Mouse (Mus musculus): ENCODE results near the gene Pgm2l1. TPM values are rescaled to one million over a fixed set of nuclear protein-coding genes. Genes with fewer than 3 reads are reported as not detected.

Gene Pgm2l1
- polyA plus RNA-seq (2015; fragmentation: Nextera tagmentation; extraction: Ambion mirVana) = 29.2 and 33.7 TPM in 2 replicates

DNA sequence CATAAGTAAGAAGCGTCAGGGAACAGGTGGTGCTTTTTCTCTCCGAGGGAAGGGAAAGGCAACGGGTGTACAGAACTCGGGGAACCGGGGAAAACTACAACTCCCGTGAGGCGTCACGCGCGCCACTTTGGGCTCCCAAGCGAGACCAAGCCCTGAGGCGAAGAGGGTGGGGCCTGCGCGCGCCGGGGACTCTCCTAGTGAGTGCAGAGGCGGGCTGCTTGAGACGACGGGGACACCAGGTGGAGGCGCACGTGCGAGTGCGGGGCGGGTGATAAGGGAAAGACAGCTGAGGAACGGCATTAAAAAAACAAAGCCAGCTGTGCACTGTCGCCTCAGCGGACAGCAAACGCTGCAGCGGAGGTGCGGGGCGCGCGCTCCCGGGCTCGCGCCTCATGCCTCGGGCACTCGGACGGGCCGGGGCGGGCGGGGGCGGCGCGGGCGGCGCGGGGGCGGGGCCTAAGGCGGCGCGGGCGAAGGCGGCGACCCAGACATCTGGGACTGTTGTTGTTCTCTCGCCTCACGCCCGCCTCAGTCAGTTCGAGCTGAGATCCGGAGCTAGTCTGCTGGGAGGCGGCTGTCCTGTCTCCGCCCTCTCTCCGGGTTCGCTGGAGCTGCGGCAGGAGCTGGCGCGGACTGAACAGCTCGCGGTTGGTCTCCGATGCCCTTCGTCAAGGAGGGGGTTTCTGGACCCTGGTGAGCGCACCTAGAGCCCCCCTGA, at the start of gene Pgm2l1:
TSS of gene Pgm2l1 (plus strand) at position 237 of the 718 bp plus-strand sequence.
- no peaks in the 10 kb centered on the region for H3K9me3 ChIP-seq (ENCODE audit: control insufficient read depth, low read length)
- peak within 1 kb of the TSS; percentile 78 for H3K9ac ChIP-seq (ENCODE audit: low read depth, low read length)
- WGBS = under 1% methylated on average over 45 of the region's 72 CpGs
- peak within 1 kb of the TSS; percentile 93 for H3K4me3 ChIP-seq (ENCODE audit: low read length)
- no peaks in the 10 kb centered on the region; the same call in 1 of the 2 replicates for H3K4me1 ChIP-seq (ENCODE audit: control insufficient read depth, insufficient read depth, low read depth, low read length)
- ATAC-seq = peak; percentile 97
- peak within 1 kb of the TSS; percentile 86 for H3K27ac ChIP-seq (ENCODE audit: low read depth, low read length)
- no peaks in the 10 kb centered on the region for H3K27me3 ChIP-seq (replicated peaks; ENCODE audit: control insufficient read depth, insufficient read depth, low read length)
- no peaks in the 10 kb centered on the region for H3K36me3 ChIP-seq (ENCODE audit: control insufficient read depth, insufficient read depth, low read length)
- peak within 1 kb of the TSS; percentile 80 for H3K4me2 ChIP-seq (ENCODE audit: low read length)

- peak; percentile 72 for ATAC-seq
- no peaks in the 10 kb centered on the region for H3K9me3 ChIP-seq (ENCODE audit: control insufficient read depth, low read length)
- H3K4me3 ChIP-seq (ENCODE audit: low read length) = peak overlapping the region; percentile 38
- 10% methylated on average over 30 of the region's 30 CpGs for WGBS
- H3K9ac ChIP-seq (ENCODE audit: low read depth, low read length) = peak overlapping the region; percentile 54; the same call in 1 of the 2 replicates
- H3K27me3 ChIP-seq (replicated peaks; ENCODE audit: control insufficient read depth, insufficient read depth, low read length) = peaks cover 19% of the 10 kb centered on the region
- no peaks in the 10 kb centered on the region for H3K36me3 ChIP-seq (ENCODE audit: control insufficient read depth, insufficient read depth, low read length)
- H3K4me2 ChIP-seq (ENCODE audit: low read length) = peak overlapping the region; percentile 84
- no peak overlapping the region for H3K27ac ChIP-seq (ENCODE audit: low read depth, low read length)
- peaks cover 11% of the 10 kb centered on the region for H3K4me1 ChIP-seq (ENCODE audit: control insufficient read depth, insufficient read depth, low read depth, low read length)
Measured at GRCm38 (mm10) chr7:100178016-100178890, 48.9 kb upstream of the Pgm2l1 start.

GRCm38 (mm10) chr7:100178891-100179233, 48.3 kb upstream of the Pgm2l1 start:
- Histone ChIP-seq H3K4me2 (ENCODE audit: low read length) (peak overlapping the region; percentile 84), H3K27ac (ENCODE audit: low read depth, low read length) (no peak overlapping the region), H3K9ac (ENCODE audit: low read depth, low read length) (0 out of 2 replicates have a peak overlapping the region, but pooled peaks have one; percentile 54), H3K27me3 (replicated peaks; ENCODE audit: control insufficient read depth, insufficient read depth, low read length) (peaks cover 19% of the 10 kb centered on the region), H3K36me3 (ENCODE audit: control insufficient read depth, insufficient read depth, low read length) (no peaks in the 10 kb centered on the region), H3K4me3 (ENCODE audit: low read length) (peak overlapping the region; percentile 38), H3K9me3 (ENCODE audit: control insufficient read depth, low read length) (no peaks in the 10 kb centered on the region), H3K4me1 (ENCODE audit: control insufficient read depth, insufficient read depth, low read depth, low read length) (peaks cover 11% of the 10 kb centered on the region)
- ATAC-seq = 0 out of 2 replicates have a peak, but pooled peaks have one; percentile 11
- 3% methylated on average over 15 of the region's 15 CpGs for WGBS

DNA sequence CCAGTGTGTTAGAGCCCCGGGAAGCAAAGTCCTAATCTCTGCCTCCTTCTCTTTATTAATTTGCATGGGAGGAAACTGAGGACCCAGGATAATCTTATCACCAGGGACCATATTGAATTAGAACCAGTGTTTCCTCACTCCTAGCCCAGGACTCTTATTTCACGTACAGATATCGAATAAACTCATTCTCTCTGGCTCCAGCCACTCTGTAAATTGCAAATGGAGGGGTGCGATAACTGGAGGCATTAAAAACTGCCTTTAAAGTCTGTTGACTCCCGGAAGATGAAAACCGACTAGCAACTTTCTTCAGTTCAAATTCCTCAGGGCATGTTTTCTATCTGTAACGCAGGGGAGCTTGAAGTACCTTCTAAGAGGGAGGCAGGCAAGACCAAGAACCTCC, 47.8 kb upstream of the Pgm2l1 start:
- H3K4me3 ChIP-seq (ENCODE audit: low read length) = peak overlapping the region; percentile 38; the same call in 1 of the 2 replicates
- peak overlapping the region; percentile 84 for H3K4me2 ChIP-seq (ENCODE audit: low read length)
- H3K27ac ChIP-seq (ENCODE audit: low read depth, low read length) = no peak overlapping the region
- WGBS = 69% methylated on average over 7 of the region's 7 CpGs
- H3K9ac ChIP-seq (ENCODE audit: low read depth, low read length) = no peak overlapping the region
- H3K9me3 ChIP-seq (ENCODE audit: control insufficient read depth, low read length) = no peaks in the 10 kb centered on the region
- H3K27me3 ChIP-seq (replicated peaks; ENCODE audit: control insufficient read depth, insufficient read depth, low read length) = peaks cover 19% of the 10 kb centered on the region
- peaks cover 11% of the 10 kb centered on the region for H3K4me1 ChIP-seq (ENCODE audit: control insufficient read depth, insufficient read depth, low read depth, low read length)
- no peaks in the 10 kb centered on the region for H3K36me3 ChIP-seq (ENCODE audit: control insufficient read depth, insufficient read depth, low read length)
- no peak for ATAC-seq

- 69% methylated on average over 7 of the region's 7 CpGs for WGBS
- H3K4me1 ChIP-seq (ENCODE audit: control insufficient read depth, insufficient read depth, low read depth, low read length) = peaks cover 11% of the 10 kb centered on the region
- no peaks in the 10 kb centered on the region for H3K36me3 ChIP-seq (ENCODE audit: control insufficient read depth, insufficient read depth, low read length)
- no peak overlapping the region for H3K9ac ChIP-seq (ENCODE audit: low read depth, low read length)
- ATAC-seq = no peak
- peaks cover 19% of the 10 kb centered on the region for H3K27me3 ChIP-seq (replicated peaks; ENCODE audit: control insufficient read depth, insufficient read depth, low read length)
- no peak overlapping the region for H3K4me3 ChIP-seq (ENCODE audit: low read length)
- no peaks in the 10 kb centered on the region for H3K9me3 ChIP-seq (ENCODE audit: control insufficient read depth, low read length)
- no peak overlapping the region for H3K4me2 ChIP-seq (ENCODE audit: low read length)
- H3K27ac ChIP-seq (ENCODE audit: low read depth, low read length) = no peak overlapping the region
Measured at GRCm38 (mm10) chr7:100179836-100180407, 47.3 kb upstream of the Pgm2l1 start.

DNA sequence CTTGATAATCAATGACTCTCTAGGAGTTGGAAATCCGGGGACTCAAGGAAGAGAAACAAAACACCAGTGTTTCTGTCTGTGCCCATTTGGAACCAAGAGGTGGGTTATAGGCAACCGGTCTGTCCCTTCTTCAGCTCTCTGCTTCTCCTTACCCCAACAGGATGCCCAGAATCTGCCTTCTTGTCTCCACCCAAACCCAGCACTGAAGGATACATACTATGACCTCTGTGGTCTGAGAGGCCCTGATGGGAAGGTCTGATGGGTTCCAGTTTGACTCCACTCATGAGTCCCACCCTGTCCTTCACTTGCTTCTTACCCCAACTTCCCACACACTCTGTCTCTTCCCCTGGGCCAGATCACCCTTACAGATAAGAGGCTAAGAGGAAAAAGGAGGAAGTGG, 46.0 kb upstream of the Pgm2l1 start:
- 81% methylated on average over 2 of the region's 2 CpGs for WGBS
- H3K27me3 ChIP-seq (replicated peaks; ENCODE audit: control insufficient read depth, insufficient read depth, low read length) = peaks cover 19% of the 10 kb centered on the region
- no peak overlapping the region for H3K4me2 ChIP-seq (ENCODE audit: low read length)

DNA sequence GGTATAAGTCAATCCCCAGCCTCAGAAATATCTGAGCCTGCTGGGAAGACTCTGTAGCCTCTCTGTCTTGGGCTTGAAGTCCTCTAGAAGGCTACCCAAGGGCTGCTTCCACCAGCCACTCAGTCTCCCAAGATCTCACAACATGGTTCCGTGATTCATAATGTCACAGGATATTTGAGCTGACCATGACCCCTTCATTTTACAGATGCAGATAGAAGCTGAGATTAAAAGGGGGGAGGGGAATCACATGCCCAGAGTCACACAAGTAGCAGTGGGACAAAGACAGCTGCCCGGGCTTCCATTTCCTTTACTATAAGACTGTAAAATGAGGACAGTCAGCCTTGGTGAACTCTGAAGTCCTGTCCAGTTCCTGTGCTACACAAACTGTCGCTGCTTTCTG, 45.6 kb upstream of the Pgm2l1 start:
- Histone ChIP-seq H3K4me1 (ENCODE audit: control insufficient read depth, insufficient read depth, low read depth, low read length) (peaks cover 11% of the 10 kb centered on the region), H3K36me3 (ENCODE audit: control insufficient read depth, insufficient read depth, low read length) (no peaks in the 10 kb centered on the region), H3K4me2 (ENCODE audit: low read length) (no peak overlapping the region), H3K9me3 (ENCODE audit: control insufficient read depth, low read length) (no peaks in the 10 kb centered on the region), H3K9ac (ENCODE audit: low read depth, low read length) (no peak overlapping the region), H3K27me3 (replicated peaks; ENCODE audit: control insufficient read depth, insufficient read depth, low read length) (peaks cover 19% of the 10 kb centered on the region), H3K4me3 (ENCODE audit: low read length) (no peak overlapping the region), H3K27ac (ENCODE audit: low read depth, low read length) (no peak overlapping the region)
- 79% methylated on average over 3 of the region's 3 CpGs for WGBS
- no peak for ATAC-seq

More for the DNA sequence above, 46.0 kb upstream of the Pgm2l1 start:
- no peaks in the 10 kb centered on the region for H3K9me3 ChIP-seq (ENCODE audit: control insufficient read depth, low read length)
- H3K36me3 ChIP-seq (ENCODE audit: control insufficient read depth, insufficient read depth, low read length) = no peaks in the 10 kb centered on the region
- H3K27ac ChIP-seq (ENCODE audit: low read depth, low read length) = no peak overlapping the region
- peaks cover 11% of the 10 kb centered on the region for H3K4me1 ChIP-seq (ENCODE audit: control insufficient read depth, insufficient read depth, low read depth, low read length)
- no peak overlapping the region for H3K4me3 ChIP-seq (ENCODE audit: low read length)
- no peak overlapping the region for H3K9ac ChIP-seq (ENCODE audit: low read depth, low read length)
- no peak for ATAC-seq

- WGBS = 81% methylated on average over 3 of the region's 3 CpGs
- no peak overlapping the region for H3K9ac ChIP-seq (ENCODE audit: low read depth, low read length)
Measured at GRCm38 (mm10) chr7:100182388-100182787, 44.8 kb upstream of the Pgm2l1 start.

GRCm38 (mm10) chr7:100187601-100188000, 39.6 kb upstream of the Pgm2l1 start:
- H3K4me2 ChIP-seq (ENCODE audit: low read length) = no peak overlapping the region
- no peak overlapping the region for H3K9ac ChIP-seq (ENCODE audit: low read depth, low read length)
- H3K4me3 ChIP-seq (ENCODE audit: low read length) = no peak overlapping the region
- ATAC-seq = peak; percentile 64; the same call in 1 of the 2 replicates
- no peaks in the 10 kb centered on the region for H3K36me3 ChIP-seq (ENCODE audit: control insufficient read depth, insufficient read depth, low read length)
- H3K9me3 ChIP-seq (ENCODE audit: control insufficient read depth, low read length) = no peaks in the 10 kb centered on the region
- H3K27ac ChIP-seq (ENCODE audit: low read depth, low read length) = no peak overlapping the region
- no peaks in the 10 kb centered on the region for H3K27me3 ChIP-seq (replicated peaks; ENCODE audit: control insufficient read depth, insufficient read depth, low read length)
- WGBS = 25% methylated on average over 7 of the region's 7 CpGs
- no peaks in the 10 kb centered on the region for H3K4me1 ChIP-seq (ENCODE audit: control insufficient read depth, insufficient read depth, low read depth, low read length)

More at GRCm38 (mm10) chr7:100182388-100182787, 44.8 kb upstream of the Pgm2l1 start:
- Histone ChIP-seq H3K36me3 (ENCODE audit: control insufficient read depth, insufficient read depth, low read length) (no peaks in the 10 kb centered on the region), H3K27me3 (replicated peaks; ENCODE audit: control insufficient read depth, insufficient read depth, low read length) (peaks cover 15% of the 10 kb centered on the region), H3K27ac (ENCODE audit: low read depth, low read length) (no peak overlapping the region), H3K4me2 (ENCODE audit: low read length) (no peak overlapping the region), H3K9me3 (ENCODE audit: control insufficient read depth, low read length) (no peaks in the 10 kb centered on the region), H3K4me1 (ENCODE audit: control insufficient read depth, insufficient read depth, low read depth, low read length) (peaks cover 11% of the 10 kb centered on the region), H3K4me3 (ENCODE audit: low read length) (no peak overlapping the region)
- no peak for ATAC-seq
